Mouse (Mus musculus): ENCODE measurements at regions not wholly inside any gene's neighbourhood (a gene's known extent, or its start where the extent isn't known, plus 50 kb on each side); places are given as distances from the start of the nearest gene placed in this dataset.

- DNase-seq = no peak
These were observed 194.8 kb upstream of the 1810046K07Rik start for GRCm38 (mm10) chr9:51523471-51523870.

GRCm38 (mm10) chr9:51525906-51526305 is 197.2 kb upstream of the 1810046K07Rik start:
- DNase-seq = peak in 1 of 2 experiments; percentile 29

GRCm38 (mm10) chr9:51538894-51539293 is 210.2 kb upstream of the 1810046K07Rik start:
- DNase-seq = no peak

GRCm38 (mm10) chr9:51541940-51542339 is 213.2 kb upstream of the 1810046K07Rik start:
- no peak for DNase-seq

GRCm38 (mm10) chr9:51572040-51572439 is 193.1 kb upstream of the Arhgap20 start:
- no peak for DNase-seq

- no peak for DNase-seq
These were observed 183.5 kb upstream of the Arhgap20 start for GRCm38 (mm10) chr9:51581601-51582000.

- no peak for DNase-seq
These were observed 171.4 kb upstream of the Arhgap20 start for GRCm38 (mm10) chr9:51593707-51594106.

- no peak for DNase-seq
These were observed 166.4 kb upstream of the Arhgap20 start for GRCm38 (mm10) chr9:51598706-51599105.

- DNase-seq = no peak
These were observed 157.0 kb upstream of the Arhgap20 start for GRCm38 (mm10) chr9:51608158-51608557.

- DNase-seq = no peak
These were observed 156.3 kb upstream of the Arhgap20 start for GRCm38 (mm10) chr9:51608697-51609456.

GRCm38 (mm10) chr9:51626156-51626555 is 139.0 kb upstream of the Arhgap20 start:
- no peak for DNase-seq

GRCm38 (mm10) chr9:51636097-51636496 is 129.0 kb upstream of the Arhgap20 start:
- DNase-seq = no peak

- DNase-seq = no peak
These were observed 128.5 kb upstream of the Arhgap20 start for GRCm38 (mm10) chr9:51636559-51637127.

- no peak for DNase-seq
These were observed 127.8 kb upstream of the Arhgap20 start for GRCm38 (mm10) chr9:51637131-51637920.

- DNase-seq = no peak
These were observed 123.4 kb upstream of the Arhgap20 start for GRCm38 (mm10) chr9:51641706-51642105.

GRCm38 (mm10) chr9:51645426-51645825 is 119.7 kb upstream of the Arhgap20 start:
- no peak for DNase-seq

- no peak for DNase-seq
These were observed 111.5 kb upstream of the Arhgap20 start for GRCm38 (mm10) chr9:51653376-51654292.

GRCm38 (mm10) chr9:51654645-51655044 is 110.5 kb upstream of the Arhgap20 start:
- no peak for DNase-seq

GRCm38 (mm10) chr9:51657796-51658195 is 107.3 kb upstream of the Arhgap20 start:
- no peak for DNase-seq

GRCm38 (mm10) chr9:51660908-51661874 is 103.9 kb upstream of the Arhgap20 start:
- DNase-seq = peak; percentile 10 to 53

- DNase-seq = no peak
These were observed 103.2 kb upstream of the Arhgap20 start for GRCm38 (mm10) chr9:51661911-51662310.

Data from lung, postnatal 4 days (tissue).